Mouse (Mus musculus) C2C12 (cell line): ENCODE measurements around the gene Klrb1c. TPM values are rescaled to one million over a fixed set of nuclear protein-coding genes. Genes with fewer than 3 reads are reported as not detected.

Source experiments
- H3K27me3 ChIP-seq: one replicate; pipeline ENCODE4 v1.6.1; 2011; ENCODE audit not compliant: control insufficient read depth, insufficient read depth, insufficient read length
- H3K36me3 ChIP-seq: one replicate; pipeline ENCODE4 v1.6.1; 2011; ENCODE audit not compliant: control insufficient read depth, insufficient read depth
- H3K4me3 ChIP-seq: one replicate; pipeline ENCODE4 v1.5.1; 2011; ENCODE audit warnings: mild to moderate bottlenecking, control low read depth; ENCODE audit not compliant: poor library complexity, insufficient read depth, severe bottlenecking
- H3K79me2 ChIP-seq: one replicate; pipeline ENCODE4 v1.6.1; 2011; ENCODE audit not compliant: control insufficient read depth, insufficient read depth
- H3K79me3 ChIP-seq: one replicate; pipeline ENCODE4 v1.6.1; 2011; ENCODE audit warnings: low read depth, control low read depth
- H3ac ChIP-seq: one replicate; pipeline ENCODE3; 2011; ENCODE audit warnings: low read depth; ENCODE audit not compliant: control insufficient read depth, insufficient read length
- CEBPB ChIP-seq: IDR thresholded peaks from one replicate; pipeline ENCODE4 v1.6.1; 2011; ENCODE audit warnings: low read depth, mild to moderate bottlenecking, control low read depth, moderate library complexity
- CTCF ChIP-seq: IDR thresholded peaks from one replicate; pipeline ENCODE4 v1.5.1; 2011; ENCODE audit not compliant: control insufficient read depth, insufficient read depth, insufficient read length
- FOSL1 ChIP-seq: IDR thresholded peaks from one replicate; pipeline ENCODE4 v1.8.0; 2011; ENCODE audit warnings: mild to moderate bottlenecking, low read length; ENCODE audit not compliant: poor library complexity, insufficient read depth, severe bottlenecking
- MAX ChIP-seq: IDR thresholded peaks from one replicate; pipeline ENCODE4 v1.6.1; 2011; ENCODE audit warnings: mild to moderate bottlenecking, control low read depth
- MYOD1 ChIP-seq: IDR thresholded peaks from one replicate; pipeline ENCODE4 v1.6.1; 2011; ENCODE audit warnings: low read depth; ENCODE audit not compliant: control insufficient read depth, insufficient read length
- MYOG ChIP-seq: IDR thresholded peaks from one replicate; pipeline ENCODE4 v1.6.1; 2011; ENCODE audit not compliant: control insufficient read depth, insufficient read length; ENCODE audit errors: extremely low read depth
- USF1 ChIP-seq: IDR thresholded peaks from one replicate; pipeline ENCODE4 v1.6.1; 2011; ENCODE audit warnings: low read depth, mild to moderate bottlenecking, control low read depth, moderate library complexity
- polyA plus RNA-seq: library from polyadenylated mRNA; unstranded; fragments of >200 nt; fragmentation: generic; extraction: Trizol; gene quantifications from one replicate; pipeline ENCODE4 v1.2.1, GENCODE M21; 2012; ENCODE audit warnings: missing spikeins

Gene Klrb1c
- polyA plus RNA-seq, 1 experiment: not detected

DNA sequence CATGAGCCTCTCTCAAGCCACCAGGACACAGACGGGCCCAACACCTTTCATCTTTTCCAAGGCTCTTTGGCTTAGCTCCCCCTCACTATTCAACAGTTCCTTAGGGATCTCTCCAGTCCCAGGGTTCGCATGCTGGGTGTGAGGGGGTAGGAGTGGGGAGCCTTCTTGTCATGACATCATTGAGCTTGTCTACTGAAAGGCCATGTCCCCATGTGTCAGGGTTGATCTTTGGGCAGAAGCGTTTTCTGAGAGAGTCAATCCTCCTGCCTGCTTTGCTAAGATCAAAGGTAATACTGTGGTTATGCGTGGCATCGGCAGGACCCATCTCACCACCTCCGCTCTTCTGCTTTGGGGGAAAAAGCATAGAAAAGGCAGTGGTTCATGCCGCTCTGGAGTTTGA, 51.6 kb downstream of the Klrb1c start:
- Histone ChIP-seq H3K79me2 (no peaks in the 10 kb centered on the region), H3K27me3 (no peaks in the 10 kb centered on the region), H3K4me3 (no peak overlapping the region)

DNA sequence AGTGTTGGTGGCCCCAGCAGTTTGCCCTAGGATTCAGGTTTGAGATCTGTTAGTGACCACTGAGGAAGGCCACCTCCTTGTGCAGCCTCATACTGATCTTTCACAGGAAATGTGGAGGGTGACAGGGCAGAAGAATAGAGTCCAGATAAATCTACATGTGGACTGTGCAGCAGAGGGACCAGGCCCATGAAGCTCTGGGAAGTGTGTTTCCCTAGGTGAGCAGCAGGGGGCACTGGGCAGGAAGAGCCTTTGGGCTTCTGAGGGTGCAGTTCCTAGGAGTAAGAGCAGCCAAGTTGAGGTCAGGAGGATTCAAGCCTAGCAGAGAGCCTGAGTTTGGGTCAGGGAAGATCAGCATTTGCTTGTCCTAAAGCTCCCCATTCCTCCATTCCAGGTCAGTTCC, 52.9 kb downstream of the Klrb1c start:
- Histone ChIP-seq H3ac (no peak overlapping the region), H3K36me3 (no peaks in the 10 kb centered on the region), H3K79me3 (no peaks in the 10 kb centered on the region), H3K79me2 (no peaks in the 10 kb centered on the region), H3K27me3 (no peaks in the 10 kb centered on the region), H3K4me3 (no peak overlapping the region)
- no peak for TF ChIP-seq FOSL1
- no peak for TF ChIP-seq USF1
- no peak for TF ChIP-seq MYOG
- TF ChIP-seq CTCF: no peak
- TF ChIP-seq MAX: no peak
- no peak for TF ChIP-seq CEBPB
- no peak for TF ChIP-seq MYOD1

More for the DNA sequence above, 51.6 kb downstream of the Klrb1c start:
- H3K79me3 ChIP-seq: no peaks in the 10 kb centered on the region
- no peaks in the 10 kb centered on the region for H3K36me3 ChIP-seq
- H3ac ChIP-seq: no peak overlapping the region
- TF ChIP-seq FOSL1 (no peak), MYOD1 (no peak), MYOG (no peak), MAX (no peak), USF1 (no peak), CTCF (no peak), CEBPB (no peak)

DNA sequence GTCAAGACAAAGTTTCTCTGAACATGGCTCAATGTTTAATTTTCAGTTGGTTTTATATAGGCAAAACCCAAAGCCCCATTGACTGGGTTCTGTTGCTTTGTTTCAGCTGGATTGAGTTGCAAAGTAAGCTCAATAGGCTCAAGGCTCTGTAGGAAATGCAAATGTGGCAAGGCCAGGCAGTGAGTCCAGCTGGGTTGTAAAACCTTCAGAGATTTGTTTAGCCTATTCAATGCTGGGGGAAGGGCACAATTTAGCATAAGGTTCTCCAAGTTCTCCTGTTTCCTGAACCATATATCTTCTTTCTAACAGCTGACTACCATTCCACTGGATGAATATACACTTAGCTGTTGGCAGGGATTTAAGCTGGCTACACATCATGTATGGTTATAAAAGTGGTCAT, 54.1 kb downstream of the Klrb1c start:
- Histone ChIP-seq H3K27me3 (no peaks in the 10 kb centered on the region), H3K4me3 (no peak overlapping the region), H3K79me3 (no peaks in the 10 kb centered on the region), H3K36me3 (no peaks in the 10 kb centered on the region), H3ac (no peak overlapping the region), H3K79me2 (no peaks in the 10 kb centered on the region)
- TF ChIP-seq CEBPB (no peak), USF1 (no peak), CTCF (no peak), FOSL1 (no peak), MYOD1 (no peak), MYOG (no peak), MAX (no peak)

DNA sequence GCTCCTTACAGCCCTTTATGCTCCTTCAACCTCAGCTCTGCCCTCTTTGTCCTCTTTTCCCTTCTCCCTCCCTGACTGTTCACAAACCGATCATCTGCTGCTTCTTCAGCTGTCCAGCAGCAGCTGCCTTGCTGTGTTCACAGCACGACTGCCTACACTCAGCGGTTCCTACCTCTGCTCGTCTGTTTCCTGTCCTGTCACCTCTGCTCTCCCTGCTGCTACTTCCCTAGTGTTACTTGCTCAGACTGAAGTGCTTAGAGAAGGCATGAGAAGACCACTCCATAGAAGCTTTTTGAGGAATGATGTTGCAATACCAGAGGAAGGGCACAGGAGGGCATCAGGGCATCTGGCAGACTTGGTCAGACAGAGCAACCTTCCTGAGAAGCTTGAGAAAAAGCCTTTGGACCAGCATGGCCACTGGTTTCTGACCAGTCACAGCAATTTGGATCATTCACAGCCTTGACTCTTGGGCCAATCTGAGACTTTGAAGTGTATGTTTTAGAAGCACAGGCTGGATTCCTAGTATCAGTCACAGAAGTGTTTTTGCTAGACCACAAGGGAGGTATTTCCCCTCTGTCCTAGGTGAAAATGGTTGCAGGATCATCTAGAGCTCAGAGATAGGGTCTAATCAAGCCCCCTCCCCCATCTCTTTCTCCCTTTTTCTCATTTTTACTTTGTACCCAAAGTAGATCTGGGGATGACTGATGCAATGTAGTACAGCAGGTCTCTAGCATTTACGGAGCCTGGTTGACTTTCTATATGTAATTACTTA, 54.9 kb downstream of the Klrb1c start:
- TF ChIP-seq FOSL1 (no peak), MYOG (no peak), MAX (no peak), CTCF (no peak), CEBPB (no peak), USF1 (no peak), MYOD1 (no peak)
- Histone ChIP-seq H3K36me3 (no peaks in the 10 kb centered on the region), H3K27me3 (no peaks in the 10 kb centered on the region), H3ac (no peak overlapping the region), H3K4me3 (no peak overlapping the region), H3K79me2 (no peaks in the 10 kb centered on the region), H3K79me3 (no peaks in the 10 kb centered on the region)

DNA sequence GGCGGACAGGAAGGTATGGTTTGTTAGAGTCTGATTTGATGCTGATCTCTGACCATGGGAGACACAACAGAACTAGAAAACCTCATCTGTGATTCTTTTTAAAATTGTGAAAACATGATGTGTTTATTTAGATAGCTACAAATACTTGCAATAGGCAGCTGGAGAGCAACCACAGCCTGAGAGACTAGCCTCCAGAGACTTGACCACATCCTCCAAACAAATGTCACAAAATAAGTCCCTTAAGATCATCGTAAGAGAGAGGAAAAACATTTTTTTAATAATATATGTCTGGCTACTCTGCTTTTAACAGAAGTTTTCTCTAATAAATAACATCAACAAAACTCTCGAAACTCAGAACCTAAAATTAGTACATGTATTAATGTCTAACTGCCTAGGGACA, 57.0 kb downstream of the Klrb1c start:
- Histone ChIP-seq H3K27me3 (no peaks in the 10 kb centered on the region), H3K4me3 (no peak overlapping the region), H3K79me2 (no peaks in the 10 kb centered on the region), H3ac (no peak overlapping the region), H3K36me3 (no peaks in the 10 kb centered on the region), H3K79me3 (no peaks in the 10 kb centered on the region)
- TF ChIP-seq MYOG: no peak

Other genes with a start within 250 kb of the Klrb1c start
- not detected for gene A2ml1, start 207.6 kb downstream of the Klrb1c start, polyA plus RNA-seq
- gene Klrb1a, start 165.7 kb downstream of the Klrb1c start, polyA plus RNA-seq: not detected
- gene Clec2h, start 126.8 kb downstream of the Klrb1c start, polyA plus RNA-seq: not detected
- gene Klrb1, start 66.2 kb downstream of the Klrb1c start, polyA plus RNA-seq: not detected
- gene Gm44511, start 37.1 kb upstream of the Klrb1c start, polyA plus RNA-seq: not detected
- not detected for gene Klrb1b, start 37.1 kb upstream of the Klrb1c start, polyA plus RNA-seq
- gene Clec2i, start 98.4 kb upstream of the Klrb1c start, polyA plus RNA-seq: not detected
- gene BC035044, start 101.9 kb upstream of the Klrb1c start, polyA plus RNA-seq: not detected
- not detected for gene Clec2g, start 145.2 kb upstream of the Klrb1c start, polyA plus RNA-seq